Mouse (Mus musculus) thymus, postnatal 10 days (tissue): ENCODE measurements around the gene Clint1.

Source experiments
- DNase-seq, 2 experiments: peaks; one replicate each; pipeline ENCODE4 v3.0.0; 2021; ENCODE audit warnings: low spot score in 2 of 2

Clint1 gene

DNA sequence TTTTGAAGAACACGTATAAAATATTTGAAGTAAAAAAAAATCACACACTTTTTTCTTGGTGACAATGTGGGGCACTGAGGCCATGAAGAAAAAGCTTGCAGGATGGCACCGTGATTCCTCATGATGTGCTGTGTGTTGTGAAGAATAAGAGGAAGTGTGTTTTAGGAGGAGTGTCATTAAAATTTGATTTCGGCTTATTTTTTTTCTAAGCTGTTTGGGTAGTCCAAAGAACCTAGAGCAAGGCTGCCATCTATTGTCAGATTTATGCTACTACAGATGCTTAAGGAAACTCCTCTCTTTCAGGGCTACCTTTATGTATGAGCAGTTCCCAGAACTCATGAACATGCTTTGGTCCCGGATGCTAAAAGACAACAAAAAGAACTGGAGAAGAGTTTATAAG is 32.2 kb downstream of the Clint1 start:
- DNase-seq: peak in 1 of 2 experiments; percentile 52

DNA sequence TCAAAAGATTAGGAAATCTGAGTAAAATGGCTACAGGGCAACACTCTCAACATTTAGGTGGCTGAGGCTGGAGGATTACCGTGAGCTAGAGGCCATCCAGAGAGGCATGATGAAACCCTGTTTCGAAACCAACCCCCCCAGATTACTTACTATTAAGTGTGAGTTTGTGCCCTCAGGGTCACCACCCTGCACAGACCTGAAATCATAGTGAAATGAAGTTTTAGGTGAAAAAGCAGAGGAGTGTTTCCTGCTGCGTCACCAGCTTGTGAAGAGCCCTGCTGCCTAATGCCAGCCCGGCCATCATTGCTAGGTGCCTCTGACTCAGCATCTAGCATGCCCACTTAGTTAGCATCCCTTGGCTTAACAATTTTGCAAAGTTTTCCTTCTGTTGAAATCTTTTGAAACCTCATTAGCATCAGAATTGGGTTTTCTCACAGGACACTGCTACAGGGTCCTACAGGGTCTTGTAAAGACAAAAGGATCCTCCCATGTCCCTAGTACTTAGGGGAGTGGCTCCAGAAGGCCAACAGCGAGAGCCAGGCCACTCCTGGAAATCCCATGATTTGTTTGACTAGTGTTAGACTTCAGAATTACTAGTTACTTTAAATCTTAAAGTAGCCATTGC is 33.9 kb downstream of the Clint1 start:
- DNase-seq: no peak

DNA sequence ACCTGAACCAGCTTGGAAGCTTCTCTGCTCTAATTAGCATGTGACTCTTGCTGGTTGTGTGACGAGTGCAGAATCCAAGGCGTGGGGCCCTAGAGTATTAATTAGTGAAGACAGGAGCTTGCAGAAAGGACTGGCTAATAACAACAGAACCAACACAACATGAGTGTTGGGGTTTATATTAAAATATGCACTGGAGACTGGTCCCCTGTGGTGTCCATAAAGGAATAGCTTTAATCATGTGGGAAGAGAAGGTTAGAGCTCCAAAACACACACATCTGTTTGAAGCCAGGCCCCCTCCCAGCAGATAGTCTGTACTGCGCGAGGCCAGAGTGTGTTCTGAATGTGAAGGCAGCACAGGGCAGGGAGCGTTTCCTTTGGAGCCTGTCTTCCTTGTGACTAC is 34.7 kb downstream of the Clint1 start:
- no peak for DNase-seq

DNA sequence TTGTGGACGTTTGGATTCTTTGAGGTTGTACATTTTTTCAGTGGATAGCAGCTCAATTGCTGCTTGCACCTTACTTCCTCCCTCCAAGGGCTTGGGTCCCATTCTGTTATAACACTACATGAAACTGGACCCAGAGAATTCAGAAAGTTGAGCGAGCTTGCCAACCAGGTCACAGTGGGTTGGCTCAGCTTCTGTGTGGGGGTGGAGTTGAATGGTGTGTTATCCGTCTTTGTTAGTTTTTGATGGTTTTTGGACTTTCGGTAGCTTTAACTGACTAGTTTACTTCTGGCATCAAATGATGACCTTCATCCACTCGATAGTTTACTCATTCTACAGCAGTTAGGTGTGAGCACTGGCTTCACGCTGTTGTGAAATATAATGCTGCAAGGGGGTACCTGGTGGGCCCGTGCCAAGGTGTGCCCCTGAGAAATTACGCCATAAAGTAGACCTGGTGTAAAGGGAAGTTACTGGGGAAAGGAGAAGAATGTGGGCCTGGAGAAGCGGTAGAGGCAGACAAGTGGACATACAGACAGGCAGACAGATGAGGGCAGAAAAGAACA is 36.7 kb downstream of the Clint1 start:
- no peak for DNase-seq

DNA sequence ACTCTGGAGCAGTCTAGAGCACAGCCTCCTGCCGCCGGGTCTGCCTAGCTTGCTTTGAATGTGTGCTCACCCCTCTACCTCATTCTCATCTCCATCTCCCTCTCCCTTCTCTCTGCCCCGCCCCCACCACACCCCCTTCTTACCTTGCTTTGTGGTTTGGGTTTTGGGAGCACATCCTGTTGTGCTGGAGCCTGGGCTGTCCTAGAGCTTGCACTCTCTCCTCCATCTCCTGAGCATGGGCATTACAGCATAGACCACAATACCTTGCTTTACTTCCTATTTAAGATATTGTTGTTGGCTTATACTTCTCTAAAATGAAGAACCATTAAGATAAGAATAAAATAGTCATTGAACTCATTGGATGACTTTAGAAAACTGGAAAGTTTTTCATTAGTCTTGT is 38.1 kb downstream of the Clint1 start:
- DNase-seq: no peak

DNA sequence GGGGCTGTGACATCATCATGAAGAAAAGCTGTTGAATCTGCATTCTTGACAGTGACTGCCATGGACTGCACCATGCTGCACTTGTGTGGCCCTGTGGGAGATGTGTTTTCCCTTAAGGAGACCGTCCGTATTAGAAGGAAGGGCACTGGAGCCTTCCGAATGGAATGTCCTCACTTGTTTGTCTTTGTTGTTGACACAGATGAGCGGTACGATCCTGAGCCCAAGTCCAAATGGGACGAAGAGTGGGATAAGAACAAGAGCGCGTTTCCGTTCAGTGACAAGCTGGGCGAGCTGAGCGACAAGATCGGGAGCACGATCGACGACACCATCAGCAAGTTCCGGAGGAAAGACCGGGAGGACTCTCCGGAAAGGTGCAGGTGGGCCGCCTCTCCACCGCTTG is 38.6 kb downstream of the Clint1 start:
- DNase-seq: no peak

DNA sequence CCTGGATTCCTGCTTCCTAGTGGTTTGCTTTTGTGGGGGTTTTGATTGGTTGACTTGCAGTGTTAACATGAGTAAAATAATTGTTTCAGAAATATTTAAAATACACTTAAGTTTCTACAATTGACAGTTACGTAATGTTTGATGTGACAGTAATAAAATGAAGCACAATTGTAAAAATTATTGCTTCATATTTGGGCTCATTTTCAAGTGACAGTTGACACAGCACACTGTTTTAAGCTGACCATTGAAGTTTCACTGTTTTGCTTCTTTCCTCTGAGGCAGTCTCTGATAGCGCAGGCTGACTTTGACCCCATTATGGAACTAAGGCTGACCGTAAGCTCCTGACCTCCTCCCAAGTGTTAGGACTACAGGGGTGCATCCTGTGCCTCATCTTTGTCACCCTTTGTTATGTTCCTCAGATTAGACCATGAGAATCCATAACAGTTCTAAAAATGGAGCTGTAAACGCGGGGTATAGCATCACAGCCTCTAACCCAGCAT is 41.1 kb downstream of the Clint1 start:
- DNase-seq: no peak

DNA sequence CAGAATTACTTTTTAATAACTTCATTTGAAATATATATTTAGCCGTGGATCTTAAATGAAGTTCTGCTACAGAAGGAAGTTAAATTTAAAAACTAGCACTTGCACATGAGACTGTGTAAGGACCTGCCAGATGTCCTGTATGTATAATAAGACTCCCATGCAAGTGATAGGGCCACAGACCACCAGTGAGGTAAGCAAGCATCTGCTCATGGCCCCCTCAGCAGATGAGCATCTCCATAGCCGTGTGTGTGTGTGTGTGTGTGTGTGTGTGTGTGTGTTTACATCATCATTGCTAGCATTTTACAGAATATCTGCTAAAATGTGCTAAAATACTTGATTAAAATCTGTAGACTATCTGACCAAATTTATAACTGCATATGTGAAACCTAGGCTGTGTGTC is 45.5 kb downstream of the Clint1 start:
- no peak for DNase-seq

DNA sequence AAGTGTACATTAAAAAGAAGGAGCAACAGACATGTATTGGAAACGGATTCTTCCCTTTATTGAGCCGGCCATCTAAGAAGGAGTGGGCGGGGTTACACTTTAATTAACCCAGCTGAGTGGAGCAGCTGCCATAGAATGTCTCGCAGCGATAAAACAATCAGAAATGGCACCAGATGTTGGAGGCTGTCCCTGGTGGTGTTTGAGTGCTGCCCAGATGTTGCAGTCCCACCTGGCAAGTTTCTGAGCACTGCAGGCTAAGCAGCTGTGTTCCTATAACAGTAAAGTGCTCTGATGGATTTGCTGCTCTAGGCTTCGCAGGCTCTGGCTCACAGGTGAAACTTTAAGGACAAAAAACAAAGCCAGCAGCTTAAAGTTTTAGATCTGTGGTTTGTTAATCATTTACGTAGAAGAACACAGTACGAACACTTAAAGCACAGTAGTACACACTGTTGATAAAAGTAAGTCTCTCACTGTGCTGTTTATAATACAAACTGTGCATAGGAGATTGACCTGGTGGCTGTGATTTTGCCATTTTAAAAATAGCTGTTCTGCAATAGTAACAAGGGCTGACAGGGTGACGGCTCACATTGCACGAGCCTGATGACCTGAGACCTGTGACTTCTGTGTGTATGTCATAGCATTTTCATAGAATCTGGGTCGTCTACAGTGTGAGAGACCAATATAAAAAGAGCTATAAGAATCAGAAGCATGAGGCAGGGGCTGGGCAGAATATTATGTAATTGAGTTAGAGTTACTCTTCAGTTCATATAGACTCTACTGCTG is 48.6 kb downstream of the Clint1 start:
- DNase-seq: no peak

DNA sequence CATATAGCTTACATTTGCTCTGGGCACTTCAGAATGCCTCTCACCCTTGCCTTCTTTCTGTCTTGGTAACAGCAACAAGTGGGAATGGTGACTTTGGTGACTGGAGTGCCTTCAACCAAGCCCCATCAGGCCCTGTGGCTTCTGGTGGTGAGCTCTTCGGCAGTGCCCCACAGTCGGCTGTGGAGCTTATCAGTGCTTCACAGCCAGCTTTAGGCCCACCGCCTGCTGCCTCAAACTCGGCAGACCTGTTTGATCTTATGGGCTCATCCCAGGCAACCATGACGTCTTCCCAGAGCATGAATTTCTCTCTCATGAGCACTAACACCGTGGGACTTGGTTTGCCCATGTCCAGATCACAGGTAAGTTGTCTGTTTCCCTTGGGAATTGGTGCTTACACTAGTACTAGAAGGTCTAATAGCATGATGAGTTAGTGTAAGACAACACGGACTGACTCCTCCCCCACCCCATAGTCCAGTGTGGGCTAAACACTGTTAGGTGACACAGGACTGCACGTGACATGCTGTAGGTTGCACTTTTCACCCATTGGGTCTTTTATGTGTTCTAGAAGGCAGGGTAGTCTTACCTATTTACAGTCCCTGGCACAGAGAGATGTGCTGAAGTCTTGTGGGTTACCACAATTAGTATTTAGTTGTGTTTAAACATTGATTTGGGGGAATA is 54.4 kb downstream of the Clint1 start:
- no peak for DNase-seq

DNA sequence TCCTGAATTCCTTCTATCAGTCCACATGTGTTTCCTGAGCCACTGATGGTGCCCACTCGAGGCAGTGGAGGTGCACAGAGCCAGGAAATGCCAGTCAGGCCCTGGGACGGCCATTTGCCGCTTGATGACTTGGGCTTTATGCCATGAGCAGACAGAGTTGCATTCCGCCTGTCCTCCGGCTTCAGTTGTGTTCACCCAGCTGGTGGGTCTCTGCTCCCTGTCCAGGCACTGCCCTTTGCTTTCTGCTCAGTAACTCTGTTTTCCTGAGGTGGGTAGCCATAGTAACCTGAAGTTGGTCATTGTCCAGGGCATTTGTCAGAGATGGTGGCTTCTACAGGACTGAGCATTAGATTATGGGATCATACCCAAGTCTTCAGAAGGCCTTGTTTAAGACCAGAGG is 55.5 kb downstream of the Clint1 start:
- DNase-seq: no peak

DNA sequence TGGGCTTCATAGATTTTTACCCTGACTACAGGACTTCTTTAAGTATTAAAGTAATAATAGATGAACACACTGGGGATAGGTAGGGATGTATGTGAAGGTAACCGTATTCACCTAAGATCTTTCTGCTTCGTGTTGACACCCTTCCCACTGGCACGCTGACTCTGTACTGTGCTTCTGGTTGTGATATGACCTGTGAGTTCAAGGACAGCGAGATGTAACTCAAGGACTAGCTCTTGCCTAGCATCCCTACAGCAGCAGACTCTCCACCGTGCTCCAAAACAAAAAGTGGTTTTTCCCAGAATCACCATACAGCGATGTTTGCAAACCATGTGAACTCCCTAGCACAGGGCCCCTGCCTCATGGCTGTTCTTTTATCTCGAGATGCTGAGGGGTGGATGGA is 56.2 kb downstream of the Clint1 start:
- DNase-seq: no peak

DNA sequence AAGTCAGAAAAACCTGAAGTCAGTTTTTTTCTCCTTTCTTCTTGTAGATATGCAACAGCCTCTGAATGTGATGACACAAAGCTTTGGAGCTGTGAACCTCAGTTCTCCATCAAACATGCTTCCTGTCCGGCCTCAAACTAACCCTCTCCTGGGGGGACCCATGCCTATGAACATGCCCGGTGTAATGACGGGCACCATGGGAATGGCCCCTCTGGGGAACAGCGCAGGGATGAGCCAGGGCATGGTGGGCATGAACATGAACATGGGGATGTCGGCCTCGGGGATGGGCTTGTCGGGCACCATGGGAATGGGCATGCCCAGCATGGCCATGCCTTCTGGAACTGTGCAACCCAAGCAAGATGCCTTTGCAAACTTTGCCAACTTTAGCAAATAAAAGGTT is 57.0 kb downstream of the Clint1 start:
- DNase-seq: no peak

DNA sequence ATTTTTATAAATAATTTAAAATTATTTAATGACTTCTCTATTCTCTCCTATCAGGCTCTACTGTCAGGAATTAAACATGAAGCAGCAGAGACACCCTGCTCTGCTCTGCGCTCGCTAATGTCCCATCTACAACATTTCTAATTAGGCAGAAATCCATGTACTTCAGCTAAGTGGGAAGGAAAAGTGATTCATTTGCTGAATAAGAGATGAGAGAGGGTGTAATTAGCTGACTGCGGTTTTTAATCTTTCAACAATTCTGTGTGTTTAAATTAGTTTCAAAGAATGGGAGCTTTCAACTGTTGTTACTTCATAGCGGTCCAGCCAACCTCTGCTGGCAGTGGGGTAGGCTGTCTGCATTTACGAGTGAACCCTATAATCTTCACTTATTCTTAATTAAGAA is 58.9 kb downstream of the Clint1 start:
- no peak for DNase-seq

DNA sequence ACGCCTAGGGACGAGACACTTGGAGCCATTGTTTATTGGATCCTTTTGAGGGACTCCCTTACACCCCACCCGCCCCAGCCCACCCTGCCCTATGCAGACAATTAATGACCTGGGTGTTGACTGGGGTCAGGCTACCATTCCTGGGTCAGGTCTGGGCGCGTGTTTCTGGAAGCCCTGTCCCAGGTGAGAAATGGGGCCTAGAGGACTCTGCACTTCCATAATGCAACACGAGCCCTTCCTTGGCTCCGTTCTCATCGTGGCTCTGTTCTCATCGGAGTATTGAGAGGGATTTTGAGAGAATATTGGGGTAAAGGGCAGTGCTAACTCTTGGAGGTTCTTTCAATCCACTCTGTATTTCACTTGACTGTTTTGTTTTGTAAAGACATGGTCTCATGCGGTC is 64.3 kb downstream of the Clint1 start:
- no peak for DNase-seq

DNA sequence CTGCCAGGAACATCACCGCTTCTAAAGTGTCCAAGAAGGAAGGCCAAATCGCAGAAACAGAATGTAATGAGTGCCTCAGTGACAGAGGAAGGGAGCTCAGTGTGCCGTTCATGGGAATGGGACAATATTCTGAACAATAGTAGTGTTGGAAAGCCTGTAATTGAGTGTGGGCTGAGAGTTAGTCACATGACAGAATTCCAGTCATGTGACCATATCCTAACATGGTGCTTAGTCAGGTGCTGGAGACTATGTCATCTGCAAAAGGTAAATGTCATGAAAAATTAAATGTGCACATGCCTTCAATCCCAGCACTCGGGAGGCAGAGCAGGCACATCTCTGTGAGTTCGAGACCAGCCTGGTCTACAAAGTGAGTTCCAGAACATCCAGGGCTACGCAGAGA is 66.2 kb downstream of the Clint1 start:
- DNase-seq: no peak

DNA sequence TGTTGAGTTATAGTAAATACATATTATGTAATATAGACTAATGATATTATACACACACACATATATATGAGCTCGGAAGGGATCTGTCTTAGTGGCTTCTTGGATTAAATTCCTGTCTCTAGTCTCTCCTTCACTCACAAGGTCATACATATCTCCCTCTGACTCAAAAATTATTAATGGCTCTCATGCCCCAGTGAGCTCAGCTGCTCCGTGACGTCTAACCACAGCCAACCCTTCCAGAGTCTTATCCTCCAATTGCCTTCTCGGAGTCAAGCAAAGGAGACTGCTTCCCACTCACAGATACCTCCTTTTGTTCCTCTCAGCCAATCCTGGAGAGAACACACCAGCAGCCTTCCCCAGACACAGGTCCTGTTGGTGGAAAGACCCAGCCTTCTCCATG is 67.0 kb downstream of the Clint1 start:
- no peak for DNase-seq

DNA sequence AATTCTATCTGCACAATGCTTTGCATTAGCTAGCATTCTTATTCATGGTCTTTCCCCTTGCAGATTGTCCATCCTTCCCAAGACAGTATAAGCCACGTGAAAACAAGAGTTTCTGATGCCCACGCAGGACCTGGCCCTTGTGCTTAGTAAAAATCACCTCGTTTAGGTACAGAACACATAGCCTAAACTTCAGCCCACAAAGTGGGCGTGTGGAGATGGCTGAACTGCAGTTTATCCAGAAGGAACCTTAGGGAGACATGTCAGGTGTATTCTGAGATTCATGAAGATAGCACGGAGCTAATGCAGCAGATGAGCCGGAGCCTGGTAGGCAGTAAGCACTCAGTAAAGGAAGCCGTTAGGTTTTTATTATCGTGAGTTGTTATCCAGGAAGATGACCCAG is 69.2 kb downstream of the Clint1 start:
- no peak for DNase-seq

DNA sequence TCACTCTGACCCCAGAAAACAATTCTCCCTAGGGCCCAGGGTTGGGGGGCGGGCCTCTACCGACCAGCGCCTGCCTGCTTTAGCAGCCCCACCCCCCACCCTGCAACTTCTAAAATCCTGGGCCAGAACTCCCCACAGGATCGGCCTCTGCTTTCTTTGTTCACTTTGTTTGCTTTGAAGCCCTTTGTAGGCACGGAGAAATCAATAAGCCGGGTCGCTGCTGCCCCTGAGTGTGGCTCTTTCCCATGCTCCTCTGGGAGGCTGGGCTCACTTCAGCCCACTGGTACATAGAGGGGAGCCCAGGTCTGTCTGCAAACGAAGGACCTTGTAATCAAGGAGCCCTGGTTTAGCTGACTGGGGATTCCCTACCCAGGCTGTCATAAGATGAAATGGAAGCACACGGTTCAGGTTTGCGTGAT is 69.6 kb downstream of the Clint1 start:
- no peak for DNase-seq

DNA sequence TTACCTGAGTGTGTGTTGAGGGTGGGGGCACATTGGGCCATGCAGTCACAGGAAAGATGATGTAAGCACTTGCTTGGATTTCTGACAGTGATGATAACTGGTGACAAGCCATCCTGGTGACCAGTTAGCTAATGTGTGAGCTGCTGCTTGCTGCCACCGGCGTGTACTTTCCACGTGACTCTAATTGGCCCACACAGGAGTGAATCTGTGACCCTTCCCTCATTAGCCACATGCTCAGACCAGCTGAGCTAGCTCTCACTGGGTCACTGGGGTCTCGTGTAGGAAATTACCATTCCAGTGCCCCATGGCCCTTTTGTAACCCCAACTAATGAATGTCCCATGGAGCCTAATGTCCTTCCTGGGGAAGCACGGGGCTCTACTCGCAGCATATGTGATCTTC is 73.6 kb downstream of the Clint1 start:
- no peak for DNase-seq

DNA sequence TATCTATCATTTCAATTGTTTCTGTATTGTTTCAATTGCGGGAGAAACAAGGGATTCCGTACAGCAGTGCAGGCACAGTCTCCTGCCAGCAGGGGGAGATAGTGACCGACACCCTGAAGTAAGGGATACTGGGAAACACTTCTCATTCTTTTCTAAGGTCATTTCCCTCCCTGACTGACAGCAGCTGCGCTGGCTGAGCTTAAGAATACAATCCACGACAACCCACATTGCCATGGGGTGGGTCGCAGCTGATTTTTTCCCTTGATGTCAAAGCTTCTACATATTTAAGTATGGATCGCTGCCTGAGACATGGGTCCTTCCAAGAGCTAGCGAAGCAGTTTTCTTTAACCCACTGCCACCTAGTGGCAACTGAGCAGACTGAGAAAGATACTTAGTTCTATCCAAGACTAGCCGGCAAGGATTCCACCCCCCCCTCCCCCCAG is 74.8 kb downstream of the Clint1 start:
- DNase-seq: peak; percentile 59 to 81

DNA sequence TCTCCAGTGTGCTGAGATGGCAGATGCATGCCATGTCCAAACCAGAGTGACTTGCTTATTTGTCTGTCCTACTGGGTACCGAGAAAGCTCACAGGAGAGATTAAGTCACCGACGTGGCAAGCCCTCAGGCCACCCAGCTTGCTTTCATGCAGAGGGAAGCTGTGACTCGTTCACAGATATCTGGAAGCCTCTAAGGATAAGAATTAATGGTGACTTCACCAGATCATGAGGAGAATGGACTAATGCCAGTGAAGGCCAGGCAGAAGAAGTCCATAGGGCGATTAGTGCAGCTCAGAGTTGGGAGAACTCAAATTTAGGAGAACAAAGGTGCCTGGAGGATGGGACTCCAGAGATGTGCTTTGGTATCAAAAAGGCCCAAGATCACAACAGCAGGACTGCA is 75.6 kb downstream of the Clint1 start:
- no peak for DNase-seq

DNA sequence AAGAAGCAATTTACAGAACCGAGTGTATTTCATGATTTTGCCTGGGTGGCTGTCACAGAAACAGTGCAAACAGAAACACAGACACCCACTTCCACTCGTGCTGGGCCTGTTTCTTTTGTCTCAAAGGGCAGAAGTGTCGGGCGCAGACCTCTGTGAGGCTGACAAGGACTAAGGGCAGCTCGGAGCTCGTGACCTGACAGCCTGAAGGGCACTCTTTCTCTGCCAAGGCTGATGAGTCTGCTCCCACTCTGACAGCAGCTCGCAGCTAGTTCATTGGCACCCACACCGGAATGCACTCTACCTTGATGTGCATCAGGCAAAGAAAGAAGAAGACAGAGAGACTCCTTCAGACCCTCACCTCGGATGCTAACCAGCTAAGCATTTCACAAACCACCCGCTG is 77.7 kb downstream of the Clint1 start:
- DNase-seq: no peak
